Mouse (Mus musculus) left cerebral cortex, postnatal 25 days (tissue): ENCODE measurements around the gene Tmem150c. TPM values are rescaled to one million over a fixed set of nuclear protein-coding genes. Genes with fewer than 3 reads are reported as not detected.

Experiments
- DNase-seq, 2 experiments: peaks; one replicate each; pipeline ENCODE4 v3.0.0; 2022; ENCODE audit warnings: low spot score in 2 of 2, mixed read lengths in 1 of 2
- intact Hi-C: fragments of 180-260 bp; cut with DNase I; formaldehyde crosslinking; loops from one replicate; pipeline ENCODE4 v1.15.1; 2025
- total RNA-seq, 2 experiments: library from RNA; stranded (reverse); gene quantifications; 2 replicates each; pipeline ENCODE4 v1.2.3; 2021

Gene Tmem150c
- total RNA-seq, 2 experiments from 2014 or later: 42.4 to 44.5 TPM

GRCm38 (mm10) chr5:100110581-100110980, 49.0 kb downstream of the Tmem150c start:
- intact Hi-C loops: no loop called here
- no peak for DNase-seq

GRCm38 (mm10) chr5:100109543-100110282, 49.9 kb downstream of the Tmem150c start:
- DNase-seq: peak in 1 of 2 experiments; percentile 34
- intact Hi-C loops: no loop called here

GRCm38 (mm10) chr5:100108866-100109265, 50.7 kb downstream of the Tmem150c start:
- peak; percentile 57 to 88 for DNase-seq
- intact Hi-C loops: no loop called here

- intact Hi-C loops: no loop called here
- DNase-seq: no peak
Observed at GRCm38 (mm10) chr5:100102395-100102794, 57.2 kb downstream of the Tmem150c start.

- DNase-seq: no peak
- intact Hi-C loops: no loop called here
Observed at GRCm38 (mm10) chr5:100097967-100098366, 61.6 kb downstream of the Tmem150c start.

GRCm38 (mm10) chr5:100096955-100097354, 62.7 kb downstream of the Tmem150c start:
- intact Hi-C loops: no loop called here
- no peak for DNase-seq

GRCm38 (mm10) chr5:100091602-100092001, 68.0 kb downstream of the Tmem150c start:
- no peak for DNase-seq
- intact Hi-C loops: no loop called here

- intact Hi-C loops: no loop called here
- no peak for DNase-seq
Observed at GRCm38 (mm10) chr5:100091263-100091594, 68.4 kb downstream of the Tmem150c start.

GRCm38 (mm10) chr5:100090515-100091262, 68.9 kb downstream of the Tmem150c start:
- DNase-seq: no peak
- intact Hi-C loops: no loop called here

- DNase-seq: no peak
- intact Hi-C loops: no loop called here
Observed at GRCm38 (mm10) chr5:100085097-100085496, 74.5 kb downstream of the Tmem150c start.

GRCm38 (mm10) chr5:100083953-100084562, 75.5 kb downstream of the Tmem150c start:
- intact Hi-C loops: no loop called here

GRCm38 (mm10) chr5:100082006-100082405, 77.6 kb downstream of the Tmem150c start:
- intact Hi-C loops: no loop called here
- no peak for DNase-seq

More at GRCm38 (mm10) chr5:100083953-100084562, 75.5 kb downstream of the Tmem150c start:
- DNase-seq: peak in 1 of 2 experiments; percentile 58

- no peak for DNase-seq
- intact Hi-C loops: no loop called here
Observed at GRCm38 (mm10) chr5:100079931-100080275, 79.7 kb downstream of the Tmem150c start.

- DNase-seq: peak; percentile 38 to 58
- intact Hi-C loops: no loop called here
Observed at GRCm38 (mm10) chr5:100079040-100079930, 80.3 kb downstream of the Tmem150c start.

GRCm38 (mm10) chr5:100074571-100074970, 85.0 kb downstream of the Tmem150c start:
- DNase-seq: peak; percentile 46 to 60
- intact Hi-C loops: loop anchor here (5.0 kb wide), 3 partner anchors 93 to 298 kb away; no protein-coding TSS in a partner anchor

- intact Hi-C loops: loop anchor here (5.0 kb wide), 3 partner anchors 95 to 300 kb away; no protein-coding TSS in a partner anchor
- no peak for DNase-seq
Observed at GRCm38 (mm10) chr5:100072557-100072956, 87.1 kb downstream of the Tmem150c start.

- intact Hi-C loops: loop anchor here (2.0 to 5.0 kb wide), 5 partner anchors 96 to 301 kb away; no protein-coding TSS in a partner anchor
- DNase-seq: no peak
Observed at GRCm38 (mm10) chr5:100071541-100071940, 88.1 kb downstream of the Tmem150c start.

GRCm38 (mm10) chr5:100070255-100070654, 89.4 kb downstream of the Tmem150c start:
- DNase-seq: peak; percentile 84 to 86
- intact Hi-C loops: loop anchor here (2.0 to 5.0 kb wide), 5 partner anchors 97 to 302 kb away; no protein-coding TSS in a partner anchor

GRCm38 (mm10) chr5:100069526-100069925, 90.1 kb downstream of the Tmem150c start:
- no peak for DNase-seq
- intact Hi-C loops: no loop called here
